Mouse (Mus musculus): Measurements from ENCODE around the gene Ctdspl.

Ctdspl gene

GRCm38 (mm10) chr9:119031038-119031437 is 104.8 kb downstream of the Ctdspl start:
- no peak for DNase-seq

- peak; percentile 49 to 77 for DNase-seq
Observed at GRCm38 (mm10) chr9:119031772-119032171, 105.5 kb downstream of the Ctdspl start.

- DNase-seq = no peak
Observed at GRCm38 (mm10) chr9:119032538-119032937, 106.3 kb downstream of the Ctdspl start.

GRCm38 (mm10) chr9:119033111-119033921 is 107.1 kb downstream of the Ctdspl start:
- DNase-seq = no peak

GRCm38 (mm10) chr9:119034069-119034468 is 107.8 kb downstream of the Ctdspl start:
- no peak for DNase-seq

GRCm38 (mm10) chr9:119034676-119035665 is 108.7 kb downstream of the Ctdspl start:
- DNase-seq = no peak

GRCm38 (mm10) chr9:119035836-119036235 is 109.6 kb downstream of the Ctdspl start:
- DNase-seq = peak; percentile 66 to 79

GRCm38 (mm10) chr9:119037076-119037730 is 111.0 kb downstream of the Ctdspl start:
- peak in 1 of 2 experiments; percentile 52 for DNase-seq

GRCm38 (mm10) chr9:119038574-119038973 is 112.3 kb downstream of the Ctdspl start:
- DNase-seq = no peak

- DNase-seq = no peak
Observed at GRCm38 (mm10) chr9:119040101-119040775, 114.0 kb downstream of the Ctdspl start.

GRCm38 (mm10) chr9:119048182-119048903 is 122.1 kb downstream of the Ctdspl start:
- no peak for DNase-seq

GRCm38 (mm10) chr9:119051158-119051557 is 124.9 kb downstream of the Ctdspl start:
- no peak for DNase-seq

GRCm38 (mm10) chr9:119052154-119052944 is 126.1 kb downstream of the Ctdspl start, which contains the start of gene Vill:
Gene Vill (plus strand): TSS chr9:119052778.
- peak; percentile 67 to 89 for DNase-seq

GRCm38 (mm10) chr9:119053964-119054576 is 127.8 kb downstream of the Ctdspl start:
- DNase-seq = no peak

- DNase-seq = no peak
Observed at GRCm38 (mm10) chr9:119055336-119055735, 129.1 kb downstream of the Ctdspl start.

- DNase-seq = peak in 1 of 2 experiments; percentile 71
Observed at GRCm38 (mm10) chr9:119058245-119058644, 132.0 kb downstream of the Ctdspl start.

- peak; percentile 30 to 71 for DNase-seq
Observed at GRCm38 (mm10) chr9:119060701-119061100, 134.4 kb downstream of the Ctdspl start.

- peak; percentile 80 to 94 for DNase-seq
Observed at GRCm38 (mm10) chr9:119063036-119063644, 136.9 kb downstream of the Ctdspl start.

- no peak for DNase-seq
Observed at GRCm38 (mm10) chr9:119064296-119064695, 138.0 kb downstream of the Ctdspl start.

- peak; percentile 85 to 92 for DNase-seq
Observed at GRCm38 (mm10) chr9:119067601-119068000, 141.3 kb downstream of the Ctdspl start.
